Mouse (Mus musculus) bone marrow macrophage, adult 2 months (primary cell): ENCODE data around the gene Gpr62. TPM values are rescaled to one million over a fixed set of nuclear protein-coding genes. Genes with fewer than 3 reads are reported as not detected.

Experiments
- H3K27ac ChIP-seq: 2 replicates; pipeline ENCODE4 v1.5.1; 2012; ENCODE audit warnings: low read depth, low read length; ENCODE audit not compliant: insufficient read depth
- H3K4me1 ChIP-seq: 2 replicates; pipeline ENCODE4 v1.6.1; 2012; ENCODE audit warnings: low read length; ENCODE audit not compliant: control insufficient read depth, insufficient read depth
- H3K4me3 ChIP-seq: 2 replicates; pipeline ENCODE4 v1.5.1; 2012; ENCODE audit warnings: mild to moderate bottlenecking, low read length, moderate library complexity; ENCODE audit not compliant: insufficient read depth
- CTCF ChIP-seq: IDR thresholded peaks from 2 replicates; pipeline ENCODE4 v1.5.1; 2012; ENCODE audit warnings: low read depth, mild to moderate bottlenecking, low read length, moderate library complexity
- POLR2A ChIP-seq: IDR thresholded peaks from 2 replicates; pipeline ENCODE4 v1.6.1; 2012; ENCODE audit warnings: mild to moderate bottlenecking, low read depth, low read length, borderline replicate concordance
- polyA plus RNA-seq: library from polyadenylated mRNA; stranded (reverse); fragments of >200 nt; gene quantifications from 2 replicates; pipeline ENCODE4 v1.2.4, GENCODE M21; 2012; ENCODE audit not compliant: missing spikeins, insufficient read depth, insufficient read length

Gpr62 gene
- polyA plus RNA-seq, 1 experiment, result not detected

- Histone ChIP-seq H3K4me1 (peaks cover 7% of the 10 kb centered on the region), H3K27ac (no peak overlapping the region), H3K4me3 (no peak overlapping the region)
- TF ChIP-seq CTCF (no peak), POLR2A (no peak)
Observed at GRCm38 (mm10) chr9:106450661-106451060, 15.1 kb downstream of the Gpr62 start.

- H3K27ac ChIP-seq, result no peak overlapping the region
- peaks cover 7% of the 10 kb centered on the region for H3K4me1 ChIP-seq
- TF ChIP-seq CTCF, result no peak
- no peak for TF ChIP-seq POLR2A
- H3K4me3 ChIP-seq, result no peak overlapping the region
Observed at GRCm38 (mm10) chr9:106449947-106450346, 15.8 kb downstream of the Gpr62 start.

- peak overlapping the region; percentile 55 for H3K27ac ChIP-seq
- peak overlapping the region; percentile 84 for H3K4me3 ChIP-seq
- TF ChIP-seq CTCF, result peak; percentile 36; the same call in 1 of the 2 replicates
- no peak for TF ChIP-seq POLR2A
- H3K4me1 ChIP-seq, result peaks cover 7% of the 10 kb centered on the region
Observed at GRCm38 (mm10) chr9:106448498-106449031, 17.2 kb downstream of the Gpr62 start.

GRCm38 (mm10) chr9:106447951-106448350, 17.8 kb downstream of the Gpr62 start:
- TF ChIP-seq CTCF, result no peak
- TF ChIP-seq POLR2A, result no peak
- H3K27ac ChIP-seq, result peak overlapping the region; percentile 55
- peaks cover 7% of the 10 kb centered on the region for H3K4me1 ChIP-seq
- peak overlapping the region; percentile 84 for H3K4me3 ChIP-seq

GRCm38 (mm10) chr9:106447348-106447747, 18.4 kb downstream of the Gpr62 start, which contains the start of the genes Abhd14b and Abhd14a:
Gene Abhd14b, plus strand, starts transcription at chr9:106447459.
Gene Abhd14a, minus strand, starts transcription at chr9:106447678.
- peak within 1 kb of the TSS; percentile 55 for H3K27ac ChIP-seq
- H3K4me1 ChIP-seq, result peaks cover 7% of the 10 kb centered on the region
- TF ChIP-seq CTCF, result 0 out of 2 replicates have a peak, but pooled peaks have one; percentile 26
- no peak for TF ChIP-seq POLR2A
- H3K4me3 ChIP-seq, result peak within 1 kb of the TSS; percentile 84

- Histone ChIP-seq H3K4me3 (no peak overlapping the region), H3K4me1 (peaks cover 7% of the 10 kb centered on the region), H3K27ac (no peak overlapping the region)
- TF ChIP-seq POLR2A (no peak), CTCF (no peak)
Observed at GRCm38 (mm10) chr9:106444836-106445235, 20.9 kb downstream of the Gpr62 start.

- Histone ChIP-seq H3K4me3 (no peak overlapping the region), H3K27ac (no peak overlapping the region), H3K4me1 (peaks cover under 1% of the 10 kb centered on the region; the same call in 1 of the 2 replicates)
- TF ChIP-seq POLR2A (no peak), CTCF (no peak)
Observed at GRCm38 (mm10) chr9:106442680-106443079, 23.1 kb downstream of the Gpr62 start.

DNA sequence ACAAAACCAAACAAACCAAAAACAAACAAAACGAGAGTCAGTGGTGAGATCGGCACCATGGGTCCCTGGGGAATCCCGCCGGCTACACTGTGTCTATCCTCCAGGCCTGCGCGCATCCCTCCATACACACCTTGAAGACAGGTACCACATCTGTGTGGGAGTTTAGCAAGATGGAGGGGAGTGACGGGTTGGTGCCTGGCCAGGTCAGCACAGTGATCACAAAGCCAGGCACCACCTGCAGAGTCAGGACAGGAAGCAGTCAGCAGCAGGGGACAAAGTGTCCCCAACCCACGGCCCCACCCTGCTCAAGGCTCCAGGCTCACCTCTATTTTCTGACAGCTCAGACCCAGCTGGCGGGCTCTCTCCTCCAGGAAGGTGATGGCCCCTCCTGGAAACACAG, 29.2 kb downstream of the Gpr62 start:
- no peak overlapping the region for H3K27ac ChIP-seq
- H3K4me1 ChIP-seq, result peaks cover 8% of the 10 kb centered on the region
- TF ChIP-seq CTCF, result no peak
- TF ChIP-seq POLR2A, result no peak
- peak overlapping the region; percentile 68 for H3K4me3 ChIP-seq

DNA sequence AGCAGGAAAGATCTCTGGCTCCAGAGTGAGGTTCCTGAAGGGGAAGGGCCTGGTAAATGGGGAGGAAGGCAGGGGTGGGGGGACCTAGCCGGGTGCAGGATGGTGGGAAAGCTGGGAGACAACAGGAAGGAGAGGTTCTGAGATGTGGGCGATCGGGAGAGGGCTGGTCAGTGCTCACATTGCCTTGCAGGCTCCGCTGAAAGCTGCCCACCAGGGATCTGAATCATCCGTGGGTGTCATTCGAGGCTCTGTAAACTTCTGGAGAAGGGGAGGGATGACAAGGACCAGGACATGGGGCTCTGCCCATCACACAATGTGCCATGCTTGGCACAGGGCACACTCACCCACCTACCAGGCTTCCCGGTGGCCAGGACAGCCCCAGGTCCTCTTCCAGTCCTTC, 32.3 kb downstream of the Gpr62 start:
- TF ChIP-seq POLR2A (no peak), CTCF (no peak)
- no peak overlapping the region for H3K4me3 ChIP-seq
- no peak overlapping the region for H3K27ac ChIP-seq
- H3K4me1 ChIP-seq, result peaks cover 10% of the 10 kb centered on the region

DNA sequence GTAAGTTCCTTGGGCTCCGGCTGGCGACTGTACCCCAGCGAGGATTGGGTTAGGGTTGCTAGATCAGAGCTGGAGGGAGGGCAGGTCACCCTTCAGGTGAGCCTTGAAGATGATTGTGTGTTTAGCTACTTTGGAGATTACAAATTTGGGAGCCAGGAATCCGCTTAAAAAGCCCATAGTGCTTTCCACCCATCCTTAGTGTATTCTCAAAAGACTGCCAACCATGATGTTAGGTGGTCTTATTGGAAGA, 35.8 kb downstream of the Gpr62 start:
- TF ChIP-seq POLR2A, result no peak
- peak overlapping the region; percentile 84 for H3K27ac ChIP-seq
- 0 out of 2 replicates have a peak, but pooled peaks cover 2% of the 10 kb centered on the region for H3K4me1 ChIP-seq
- peak overlapping the region; percentile 100 for H3K4me3 ChIP-seq

DNA sequence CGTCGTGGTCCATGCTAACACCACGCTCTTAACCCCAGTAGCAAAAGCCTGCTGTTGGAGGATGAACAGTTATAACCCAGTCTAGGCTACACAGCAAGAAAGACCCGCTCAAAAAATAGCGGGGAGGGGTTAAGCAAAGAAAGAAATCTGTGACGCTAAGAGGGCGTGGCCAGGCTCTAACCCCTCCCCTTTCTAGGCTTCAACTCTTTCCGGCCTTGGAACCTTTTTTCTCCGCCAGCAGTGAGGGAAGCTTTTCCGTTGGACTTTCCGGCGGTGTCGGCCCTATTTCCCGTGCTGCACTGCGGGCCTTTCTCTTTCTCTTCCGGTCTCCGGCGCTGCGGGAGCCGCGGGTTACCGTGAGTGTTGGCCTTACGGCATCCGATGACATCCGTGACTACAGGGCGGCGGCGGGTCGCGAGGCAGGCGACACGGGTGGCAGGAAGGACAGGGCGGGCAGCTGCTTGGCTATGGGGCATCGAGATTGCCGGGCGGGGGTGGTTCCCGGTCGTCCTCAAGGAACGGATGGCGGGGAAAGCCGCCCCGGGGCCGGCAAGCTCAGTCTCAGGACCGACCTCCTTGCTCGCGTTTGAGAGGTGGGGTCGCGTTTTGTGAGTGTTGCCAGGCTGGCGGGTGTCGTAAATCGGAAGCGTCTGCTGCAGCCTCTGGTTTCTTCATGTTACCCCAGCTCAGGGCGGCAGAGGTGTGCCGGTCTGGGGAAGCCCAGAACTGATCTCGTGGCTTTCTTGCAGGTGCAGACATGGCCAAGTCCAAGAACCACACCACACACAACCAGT, 36.3 kb downstream of the Gpr62 start, which contains the start of gene Rpl29:
Gene Rpl29 (plus strand): TSS at position 234 of the 794 bp plus-strand sequence.
- no peak; the same call in 1 of the 2 replicates for TF ChIP-seq POLR2A
- no peak for TF ChIP-seq CTCF
- H3K27ac ChIP-seq, result peak within 1 kb of the TSS; percentile 84
- H3K4me1 ChIP-seq, result 0 out of 2 replicates have a peak, but pooled peaks cover 2% of the 10 kb centered on the region
- H3K4me3 ChIP-seq, result peak within 1 kb of the TSS; percentile 100
